Mouse (Mus musculus): ENCODE data around the gene Rpl18. TPM values are rescaled to one million over a fixed set of nuclear protein-coding genes. Genes with fewer than 3 reads are reported as not detected.

Gene Rpl18
- polyA plus RNA-seq, 1 experiment from 2014 or later: 603 TPM

Other genes starting within 250 kb of the Rpl18 start
- 107 and 215 TPM in 2 replicates for gene Bax, start 248.6 kb upstream of the Rpl18 start, polyA plus RNA-seq (2014; fragmentation: Nextera tagmentation; extraction: Ambion mirVana)
- gene Tulp2, start 233.6 kb upstream of the Rpl18 start, polyA plus RNA-seq (2014; fragmentation: Nextera tagmentation; extraction: Ambion mirVana): 0.17 and 0.31 TPM in 2 replicates
- gene Gm45808, start 228.6 kb upstream of the Rpl18 start, polyA plus RNA-seq (2014; fragmentation: Nextera tagmentation; extraction: Ambion mirVana): not detected in 2 replicates
- gene Dhdh, start 226.7 kb upstream of the Rpl18 start, polyA plus RNA-seq (2014; fragmentation: Nextera tagmentation; extraction: Ambion mirVana): 4.0 and 4.6 TPM in 2 replicates
- 115 and 134 TPM in 2 replicates for gene Nucb1, start 205.1 kb upstream of the Rpl18 start, polyA plus RNA-seq (2014; fragmentation: Nextera tagmentation; extraction: Ambion mirVana)
- gene Ppp1r15a, start 189.2 kb upstream of the Rpl18 start, polyA plus RNA-seq (2014; fragmentation: Nextera tagmentation; extraction: Ambion mirVana): 14.0 and 14.2 TPM in 2 replicates
- 0.54 and 3.2 TPM in 2 replicates for gene Plekha4, start 189.1 kb upstream of the Rpl18 start, polyA plus RNA-seq (2014; fragmentation: Nextera tagmentation; extraction: Ambion mirVana)
- gene Hsd17b14, start 160.6 kb upstream of the Rpl18 start, polyA plus RNA-seq (2014; fragmentation: Nextera tagmentation; extraction: Ambion mirVana): 0.40 and 0.60 TPM in 2 replicates
- 15.8 and 19.2 TPM in 2 replicates for gene Bcat2, start 145.3 kb upstream of the Rpl18 start, polyA plus RNA-seq (2014; fragmentation: Nextera tagmentation; extraction: Ambion mirVana)
- not detected in 2 replicates for gene Fgf21, start 100.0 kb upstream of the Rpl18 start, polyA plus RNA-seq (2014; fragmentation: Nextera tagmentation; extraction: Ambion mirVana)
- gene Fut1, start 98.2 kb upstream of the Rpl18 start, polyA plus RNA-seq (2014; fragmentation: Nextera tagmentation; extraction: Ambion mirVana): not detected in 2 replicates
- gene Izumo1, start 93.6 kb upstream of the Rpl18 start, polyA plus RNA-seq (2014; fragmentation: Nextera tagmentation; extraction: Ambion mirVana): not detected in 2 replicates
- gene Rasip1, start 88.0 kb upstream of the Rpl18 start, polyA plus RNA-seq (2014; fragmentation: Nextera tagmentation; extraction: Ambion mirVana): 12.8 and 14.2 TPM in 2 replicates
- gene Mamstr, start 75.5 kb upstream of the Rpl18 start, polyA plus RNA-seq (2014; fragmentation: Nextera tagmentation; extraction: Ambion mirVana): 2.6 and 3.0 TPM in 2 replicates
- 0.15 and 0.51 TPM in 2 replicates for gene Fut2, start 49.1 kb upstream of the Rpl18 start, polyA plus RNA-seq (2014; fragmentation: Nextera tagmentation; extraction: Ambion mirVana)
- 1.8 TPM in 1 of 2 replicates, not detected in the other for gene Ntn5, start 31.4 kb upstream of the Rpl18 start, polyA plus RNA-seq (2014; fragmentation: Nextera tagmentation; extraction: Ambion mirVana)
- 0.13 and 0.54 TPM in 2 replicates for gene Sec1, start 21.1 kb upstream of the Rpl18 start, polyA plus RNA-seq (2014; fragmentation: Nextera tagmentation; extraction: Ambion mirVana)
- 31.9 and 32.8 TPM in 2 replicates for gene Car11, start 15.6 kb upstream of the Rpl18 start, polyA plus RNA-seq (2014; fragmentation: Nextera tagmentation; extraction: Ambion mirVana)
- gene Dbp, start 10.4 kb upstream of the Rpl18 start, polyA plus RNA-seq (2014; fragmentation: Nextera tagmentation; extraction: Ambion mirVana): 2.5 and 2.6 TPM in 2 replicates
- 15.6 and 19.1 TPM in 2 replicates for gene Sphk2, start 2.5 kb downstream of the Rpl18 start, polyA plus RNA-seq (2014; fragmentation: Nextera tagmentation; extraction: Ambion mirVana)
- 0.17 and 0.24 TPM in 2 replicates for gene Fam83e, start 5.8 kb downstream of the Rpl18 start, polyA plus RNA-seq (2014; fragmentation: Nextera tagmentation; extraction: Ambion mirVana)
- not detected in 2 replicates for gene Spaca4, start 10.4 kb downstream of the Rpl18 start, polyA plus RNA-seq (2014; fragmentation: Nextera tagmentation; extraction: Ambion mirVana)
- 21.2 and 32.3 TPM in 2 replicates for gene Lmtk3, start 68.3 kb downstream of the Rpl18 start, polyA plus RNA-seq (2014; fragmentation: Nextera tagmentation; extraction: Ambion mirVana)
- gene Sult2b1, start 69.2 kb downstream of the Rpl18 start, polyA plus RNA-seq (2014; fragmentation: Nextera tagmentation; extraction: Ambion mirVana): 6.8 and 9.7 TPM in 2 replicates
- 223 and 266 TPM in 2 replicates for gene Cyth2, start 99.1 kb downstream of the Rpl18 start, polyA plus RNA-seq (2014; fragmentation: Nextera tagmentation; extraction: Ambion mirVana)
- 1.1 and 1.3 TPM in 2 replicates for gene Kcnj14, start 109.3 kb downstream of the Rpl18 start, polyA plus RNA-seq (2014; fragmentation: Nextera tagmentation; extraction: Ambion mirVana)
- gene Grwd1, start 115.5 kb downstream of the Rpl18 start, polyA plus RNA-seq (2014; fragmentation: Nextera tagmentation; extraction: Ambion mirVana): 39.0 and 40.5 TPM in 2 replicates
- 67.9 and 98.6 TPM in 2 replicates for gene Kdelr1, start 157.3 kb downstream of the Rpl18 start, polyA plus RNA-seq (2014; fragmentation: Nextera tagmentation; extraction: Ambion mirVana)
- 3.4 and 4.3 TPM in 2 replicates for gene Grin2d, start 162.9 kb downstream of the Rpl18 start, polyA plus RNA-seq (2014; fragmentation: Nextera tagmentation; extraction: Ambion mirVana)
- 0.37 TPM in 1 of 2 replicates, not detected in the other for gene Syngr4, start 181.3 kb downstream of the Rpl18 start, polyA plus RNA-seq (2014; fragmentation: Nextera tagmentation; extraction: Ambion mirVana)
- 4.0 and 4.8 TPM in 2 replicates for gene Tmem143, start 181.5 kb downstream of the Rpl18 start, polyA plus RNA-seq (2014; fragmentation: Nextera tagmentation; extraction: Ambion mirVana)
- 5.3 and 36.4 TPM in 2 replicates for gene Emp3, start 205.9 kb downstream of the Rpl18 start, polyA plus RNA-seq (2014; fragmentation: Nextera tagmentation; extraction: Ambion mirVana)
- 3.8 and 4.0 TPM in 2 replicates for gene Ccdc114, start 208.6 kb downstream of the Rpl18 start, polyA plus RNA-seq (2014; fragmentation: Nextera tagmentation; extraction: Ambion mirVana)

All from neural tube, embryonic 14.5 days (tissue).